Mouse (Mus musculus) layer of hippocampus, postnatal 10 days (tissue): ENCODE data around the gene Rxrb. TPM values are rescaled to one million over a fixed set of nuclear protein-coding genes. Genes with fewer than 3 reads are reported as not detected.
A peak's percentile ranks its signal among the peaks of the same experiment; 100 is the strongest.

ENCODE experiments used
- DNase-seq, 2 experiments: peaks; one replicate each; pipeline ENCODE4 v3.0.0; 2021; ENCODE audit warnings: low spot score in 2 of 2
- total RNA-seq, 2 experiments: library from RNA; stranded (reverse); gene quantifications; 2 replicates each; pipeline ENCODE4 v1.2.3; 2021

The Rxrb gene
- total RNA-seq, 2 experiments from 2014 or later, result 70.1 to 70.2 TPM

- DNase-seq, result no peak
Measured at GRCm38 (mm10) chr17:34024861-34025755, 6.5 kb upstream of the Rxrb start.

GRCm38 (mm10) chr17:34025756-34026151 is 5.9 kb upstream of the Rxrb start:
- peak in 1 of 2 experiments; percentile 40 for DNase-seq

GRCm38 (mm10) chr17:34026221-34026620 is 5.4 kb upstream of the Rxrb start:
- no peak for DNase-seq

GRCm38 (mm10) chr17:34026917-34027655 is 4.5 kb upstream of the Rxrb start:
- DNase-seq, result no peak

- DNase-seq, result peak; percentile 89 to 94
Measured at GRCm38 (mm10) chr17:34027656-34028223, 3.9 kb upstream of the Rxrb start, which contains the start of gene H2-Ke6. Gene H2-Ke6, minus strand, starts transcription at chr17:34028060.

- no peak for DNase-seq
Measured at GRCm38 (mm10) chr17:34028501-34029149, 3.0 kb upstream of the Rxrb start.

GRCm38 (mm10) chr17:34029150-34029889 is 2.3 kb upstream of the Rxrb start:
- DNase-seq, result no peak

GRCm38 (mm10) chr17:34029890-34030595 is 1.6 kb upstream of the Rxrb start:
- DNase-seq, result no peak

- DNase-seq, result no peak
Measured at GRCm38 (mm10) chr17:34030861-34031326, 718 bp upstream of the Rxrb start.

GRCm38 (mm10) chr17:34032174-34032632 is 591 bp downstream of the Rxrb start:
- DNase-seq, result no peak

- peak; percentile 40 to 52 for DNase-seq
Measured at GRCm38 (mm10) chr17:34032806-34033205, 1.2 kb downstream of the Rxrb start.

GRCm38 (mm10) chr17:34033441-34033840 is 1.8 kb downstream of the Rxrb start:
- DNase-seq, result no peak

- DNase-seq, result peak; percentile 78 to 82
Measured at GRCm38 (mm10) chr17:34034064-34034463, 2.5 kb downstream of the Rxrb start.

GRCm38 (mm10) chr17:34035517-34035916 is 3.9 kb downstream of the Rxrb start:
- DNase-seq, result no peak

GRCm38 (mm10) chr17:34036647-34037046 is 5.0 kb downstream of the Rxrb start:
- no peak for DNase-seq

- no peak for DNase-seq
Measured at GRCm38 (mm10) chr17:34037241-34037640, 5.6 kb downstream of the Rxrb start.

- DNase-seq, result peak; percentile 69 to 80
Measured at GRCm38 (mm10) chr17:34038440-34038839, 6.8 kb downstream of the Rxrb start.

- peak; percentile 43 to 52 for DNase-seq
Measured at GRCm38 (mm10) chr17:34038878-34039561, 7.4 kb downstream of the Rxrb start, which contains the start of gene Col11a2. Gene Col11a2, plus strand, starts transcription at chr17:34039437.
